ENCODE assay signal across 11 mouse cellular contexts in genomic region chr2:164940140-164940830, GRCm38 (mm10). TPM values are rescaled to one million over a fixed set of nuclear protein-coding genes. Genes with fewer than 3 reads are reported as not detected.
DNase-seq lines count a peak whose midpoint lies in the region; ATAC-seq and TF ChIP-seq lines count a peak whose summit lies in the region.
"Had no signal": no experiment of that assay in that cellular context is flagged by ENCODE, and none has a peak within 500 bp of the region (broad histone marks: within the 10 kb centered on the region; RNA-seq: fewer than 3 reads in every experiment).

Gene Mmp9 (plus strand): TSS chr2:164940780.

- H3K36me3 ChIP-seq in midbrain, embryonic 14.5 days (ENCODE audit: control insufficient read depth, insufficient read depth, low read length): no peaks in the 10 kb centered on the region
- H3K36me3 ChIP-seq in midbrain, embryonic 10.5 days: no peaks in the 10 kb centered on the region
- no peaks in the 10 kb centered on the region for H3K36me3 ChIP-seq in hindbrain, embryonic 16.5 days (ENCODE audit: control insufficient read depth, insufficient read depth, low read length)
- H3K36me3 ChIP-seq in myocyte (ENCODE audit: control insufficient read depth, insufficient read depth): no peaks in the 10 kb centered on the region
- H3K36me3 ChIP-seq in kidney, embryonic 15.5 days: no peaks in the 10 kb centered on the region
- H3K36me3 ChIP-seq: heart, embryonic 13.5 days had no signal

- no peak within 1 kb of the TSS for H3ac ChIP-seq in myocyte (ENCODE audit: control insufficient read depth, insufficient read length)

- H3K4me2 ChIP-seq in midbrain, embryonic 14.5 days (ENCODE audit: low read length): no peak within 1 kb of the TSS
- peak within 1 kb of the TSS; percentile 64 for H3K4me2 ChIP-seq in hindbrain, embryonic 16.5 days (ENCODE audit: low read length)
- H3K4me2 ChIP-seq in myocyte (ENCODE audit: low read depth): no peak within 1 kb of the TSS
- no peak within 1 kb of the TSS; the same call in 1 of the 2 replicates for H3K4me2 ChIP-seq in kidney, embryonic 15.5 days

- H3K9ac ChIP-seq in midbrain, embryonic 14.5 days (replicated peaks; ENCODE audit: low read length): no peak within 1 kb of the TSS
- H3K9ac ChIP-seq in hindbrain, embryonic 16.5 days (ENCODE audit: low read depth, low read length): peak within 1 kb of the TSS; percentile 52; the same call in 1 of the 2 replicates
- H3K9ac ChIP-seq in kidney, embryonic 15.5 days: no peak within 1 kb of the TSS

- TF ChIP-seq POLR2A in myocyte (IDR thresholded peaks at IDR 0.05; ENCODE audit: insufficient read length, low read depth): no peak

- peaks cover 18% of the 10 kb centered on the region; the same call in 1 of the 2 replicates for H3K4me1 ChIP-seq in midbrain, embryonic 14.5 days (ENCODE audit: control insufficient read depth, insufficient read depth, low read length)
- peaks cover 46% of the 10 kb centered on the region for H3K4me1 ChIP-seq in midbrain, embryonic 10.5 days
- H3K4me1 ChIP-seq in hindbrain, embryonic 16.5 days (ENCODE audit: control insufficient read depth, insufficient read depth, low read depth, low read length): peaks cover 18% of the 10 kb centered on the region
- peaks cover 40% of the 10 kb centered on the region for H3K4me1 ChIP-seq in kidney, embryonic 15.5 days

- DNase-seq in midbrain, embryonic 14.5 days: no peak
- no peak for DNase-seq in midbrain, embryonic 10.5 days (ENCODE audit: low spot score)
- DNase-seq in embryo, embryonic 9.5 days (ENCODE audit: extremely low spot score): peak; percentile 22
- DNase-seq in right cerebral cortex, postnatal 36 days (ENCODE audit: low spot score in 2 of 2): no peak
- no peak for DNase-seq in ovary, adult 18-20 months (ENCODE audit: low spot score)
- DNase-seq: cerebellum, adult 18-20 months; kidney, adult 2 months had no signal

- H3K9me3 ChIP-seq in midbrain, embryonic 14.5 days (ENCODE audit: control insufficient read depth, low read length): no peaks in the 10 kb centered on the region
- H3K9me3 ChIP-seq in midbrain, embryonic 10.5 days (replicated peaks): no peaks in the 10 kb centered on the region
- no peaks in the 10 kb centered on the region for H3K9me3 ChIP-seq in hindbrain, embryonic 16.5 days (ENCODE audit: control insufficient read depth, low read length)
- no peaks in the 10 kb centered on the region for H3K9me3 ChIP-seq in kidney, embryonic 15.5 days (replicated peaks)
- H3K9me3 ChIP-seq: heart, embryonic 13.5 days had no signal

- H3K27ac ChIP-seq in midbrain, embryonic 14.5 days (replicated peaks; ENCODE audit: low read depth, low read length): peak within 1 kb of the TSS; percentile 81
- H3K27ac ChIP-seq in midbrain, embryonic 10.5 days (replicated peaks): no peak within 1 kb of the TSS
- peak within 1 kb of the TSS; percentile 76 for H3K27ac ChIP-seq in hindbrain, embryonic 16.5 days (ENCODE audit: low read depth, low read length)
- H3K27ac ChIP-seq in kidney, embryonic 15.5 days: no peak within 1 kb of the TSS
- H3K27ac ChIP-seq: heart, embryonic 13.5 days had no signal

- no peak for ATAC-seq in midbrain, embryonic 14.5 days (ENCODE audit: low FRiP score, low TSS enrichment)
- no peak for ATAC-seq in hindbrain, embryonic 16.5 days
- no peak for ATAC-seq in kidney, embryonic 15.5 days (replicated peaks; ENCODE audit: low FRiP score)

- no peak within 1 kb of the TSS for H3K4me3 ChIP-seq in midbrain, embryonic 14.5 days (replicated peaks; ENCODE audit: low read depth, low read length)
- H3K4me3 ChIP-seq in midbrain, embryonic 10.5 days: no peak within 1 kb of the TSS
- no peak within 1 kb of the TSS for H3K4me3 ChIP-seq in hindbrain, embryonic 16.5 days (ENCODE audit: low read length)
- H3K4me3 ChIP-seq in myocyte: no peak within 1 kb of the TSS
- H3K4me3 ChIP-seq in kidney, embryonic 15.5 days (replicated peaks): no peak within 1 kb of the TSS

- 26% methylated on average over 10 of the region's 10 CpGs for WGBS in midbrain, embryonic 14.5 days
- WGBS in midbrain, embryonic 10.5 days: 20% methylated on average over 10 of the region's 10 CpGs
- 23% methylated on average over 10 of the region's 10 CpGs for WGBS in hindbrain, embryonic 16.5 days
- 18% methylated on average over 10 of the region's 10 CpGs for WGBS in kidney, embryonic 15.5 days

- 0 out of 2 replicates have a peak, but pooled peaks cover 4% of the 10 kb centered on the region for H3K27me3 ChIP-seq in midbrain, embryonic 14.5 days (ENCODE audit: control insufficient read depth, insufficient read depth, low read length)
- H3K27me3 ChIP-seq in midbrain, embryonic 10.5 days (ENCODE audit: low read depth, poor library complexity, severe bottlenecking): peaks cover 93% of the 10 kb centered on the region
- no peaks in the 10 kb centered on the region; the same call in none of the 2 replicates for H3K27me3 ChIP-seq in hindbrain, embryonic 16.5 days (replicated peaks; ENCODE audit: control insufficient read depth, insufficient read depth, low read length)
- H3K27me3 ChIP-seq in myocyte (ENCODE audit: control insufficient read depth, insufficient read depth, insufficient read length): peaks cover 4% of the 10 kb centered on the region
- H3K27me3 ChIP-seq in kidney, embryonic 15.5 days: peaks cover 31% of the 10 kb centered on the region

- H3K79me2 ChIP-seq in myocyte (ENCODE audit: control insufficient read depth, insufficient read depth): no peaks in the 10 kb centered on the region

TF ChIP-seq in myocyte, 11 proteins besides CTCF, POLR2A, EP300 and RAD21:
- TF ChIP-seq REST (IDR thresholded peaks at IDR 0.05; ENCODE audit: insufficient read depth, insufficient read length) (no peak), MYOD1 (IDR thresholded peaks at IDR 0.05; ENCODE audit: control insufficient read depth in 1 of 3, insufficient read length in 2 of 3, low read depth in 2 of 3) (peak in 2 of 3 experiments; percentile 43 to 61), SRF (IDR thresholded peaks at IDR 0.05; ENCODE audit: control insufficient read depth, insufficient read length, low read depth) (peak; percentile 86)

RNA-seq across cellular contexts. Expression of gene Mmp9, which starts in this region (rescaled TPM):
- polyA plus RNA-seq in midbrain, embryonic 14.5 days (2014; fragmentation: Nextera tagmentation; extraction: Ambion mirVana): 29.7 and 29.9 TPM in 2 replicates
- 0.39 and 0.97 TPM in 2 replicates for polyA plus RNA-seq in midbrain, embryonic 10.5 days (2016; fragmentation: Nextera tagmentation; extraction: Ambion mirVana)
- polyA plus RNA-seq in hindbrain, embryonic 16.5 days (2015; fragmentation: Nextera tagmentation; extraction: Ambion mirVana): 22.5 and 29.3 TPM in 2 replicates
- 1.7 TPM for polyA plus RNA-seq in myocyte (2012; fragmentation: generic; extraction: Trizol)
- polyA plus RNA-seq in kidney, embryonic 15.5 days (2015; fragmentation: Nextera tagmentation; extraction: Ambion mirVana): 2.6 and 41.3 TPM in 2 replicates

Comparison
In these comparisons a context has a peak if more than half of its experiments do, and no peak if none do; other contexts are left out.
1. H3K27ac ChIP-seq: peak in midbrain, embryonic 14.5 days (single experiment) and hindbrain, embryonic 16.5 days (single experiment); none in midbrain, embryonic 10.5 days (single experiment) and kidney, embryonic 15.5 days (single experiment).